Mouse (Mus musculus) 416B (cell line): ENCODE measurements around the gene Fam219b.

ENCODE experiments used
- DNase-seq: peaks from one replicate; pipeline ENCODE4 v3.0.0; 2011; ENCODE audit warnings: low read depth

Fam219b gene

DNA sequence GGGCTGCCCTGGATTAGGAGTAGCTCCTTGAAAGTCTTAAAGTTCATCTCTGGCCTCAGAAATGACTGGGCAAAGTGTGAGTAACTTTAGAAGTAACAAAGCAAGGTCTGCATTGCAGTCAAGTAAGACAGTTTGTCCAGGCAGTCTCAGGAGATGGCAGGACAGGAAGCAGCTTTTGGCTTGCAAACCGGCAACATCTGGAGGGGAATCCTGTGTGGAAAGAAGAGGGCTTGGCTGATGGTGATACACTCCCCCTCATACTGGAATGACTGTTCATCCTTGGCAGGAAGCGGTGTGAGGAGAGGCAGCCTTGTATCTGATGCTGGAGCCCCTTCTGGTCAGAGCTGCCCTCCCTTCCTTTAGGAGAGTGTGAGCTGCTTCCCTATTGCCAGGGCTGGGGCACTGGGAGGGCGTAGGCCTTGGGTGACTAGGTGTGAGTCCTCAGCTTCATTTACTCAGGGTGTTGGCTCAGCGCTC lies 25.6 kb downstream of the Fam219b start:
- peak; percentile 96 for DNase-seq

DNA sequence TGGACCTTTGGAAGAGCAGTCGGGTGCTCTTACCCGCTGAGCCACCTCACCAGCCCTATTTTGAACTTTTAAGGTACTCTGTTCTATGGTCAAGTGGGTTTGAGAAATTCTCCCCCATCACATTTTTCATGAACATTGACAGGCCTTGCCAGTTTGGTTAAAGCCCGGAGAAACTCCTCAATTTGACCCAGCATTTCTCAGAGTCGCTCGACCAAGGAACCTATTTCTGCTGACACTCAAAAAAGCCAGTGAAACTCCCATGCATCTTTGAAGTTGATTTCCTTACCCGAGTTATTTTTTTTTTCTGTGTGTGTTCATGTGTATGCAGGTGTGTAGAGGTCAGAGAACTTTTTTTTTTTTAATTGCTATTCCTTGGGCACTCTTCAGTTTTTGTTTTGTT lies 27.3 kb downstream of the Fam219b start:
- no peak for DNase-seq

DNA sequence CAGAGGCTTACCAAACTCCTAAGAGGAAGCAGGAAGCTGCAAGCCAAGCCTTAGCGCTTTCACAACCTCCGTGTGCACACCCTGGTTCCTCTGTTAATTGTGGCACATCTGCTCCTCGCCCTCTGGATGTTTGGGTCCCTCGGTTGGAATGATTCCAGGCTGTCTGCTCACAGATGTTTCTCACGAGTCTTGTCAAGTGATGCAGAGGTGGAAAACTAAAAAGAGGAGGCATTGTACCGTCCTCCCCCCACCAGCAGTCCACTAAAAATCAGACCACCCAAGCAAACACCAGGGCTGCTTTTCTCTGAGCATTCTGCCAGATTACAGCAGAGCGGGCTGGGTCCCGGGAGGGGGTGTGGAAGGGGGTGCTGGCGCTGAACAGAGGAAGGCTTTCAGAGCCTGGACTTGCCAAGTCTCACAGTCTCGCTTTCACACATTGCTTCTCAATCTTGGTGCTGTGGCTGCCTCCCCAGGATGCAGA lies 28.5 kb downstream of the Fam219b start:
- peak; percentile 62 for DNase-seq

DNA sequence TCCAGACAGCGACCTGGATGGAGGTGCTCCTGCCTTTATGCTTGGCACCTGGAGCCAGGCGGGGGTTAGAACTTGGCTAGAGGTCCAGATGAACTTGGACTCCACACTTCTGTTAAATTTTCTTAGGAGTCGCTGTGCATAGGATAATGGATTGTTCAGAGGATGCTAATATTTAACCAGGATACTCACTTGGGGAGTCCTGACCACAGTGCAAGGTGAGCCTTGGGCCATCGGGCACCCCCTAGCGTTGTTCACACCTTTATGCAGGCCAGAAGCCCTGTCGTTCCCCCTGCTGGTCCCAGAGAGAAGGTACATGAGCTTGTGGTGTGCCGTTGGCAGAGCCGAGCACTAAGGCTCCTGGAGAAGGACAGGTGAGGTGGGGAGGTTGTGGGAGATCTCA lies 29.5 kb downstream of the Fam219b start:
- DNase-seq: no peak

DNA sequence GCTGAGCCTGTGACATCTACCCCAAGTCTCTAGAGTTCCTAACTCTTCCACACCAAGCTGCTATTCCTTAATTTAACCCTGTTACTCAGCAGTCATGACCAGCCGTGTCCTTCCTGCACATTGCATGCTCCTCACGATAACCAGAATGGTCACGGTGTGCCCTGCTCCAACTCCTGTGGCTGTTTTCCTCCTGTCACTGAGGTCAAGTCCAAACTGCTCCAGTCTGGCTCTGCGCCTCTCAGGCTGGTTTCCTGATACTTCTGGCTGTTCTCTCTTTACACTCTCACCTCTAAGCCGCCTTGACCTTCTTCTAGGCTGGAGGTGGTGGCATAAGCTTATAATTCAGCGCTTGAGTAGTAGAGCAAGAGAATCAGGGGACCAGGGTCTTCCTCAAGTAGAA lies 31.2 kb downstream of the Fam219b start:
- DNase-seq: no peak

DNA sequence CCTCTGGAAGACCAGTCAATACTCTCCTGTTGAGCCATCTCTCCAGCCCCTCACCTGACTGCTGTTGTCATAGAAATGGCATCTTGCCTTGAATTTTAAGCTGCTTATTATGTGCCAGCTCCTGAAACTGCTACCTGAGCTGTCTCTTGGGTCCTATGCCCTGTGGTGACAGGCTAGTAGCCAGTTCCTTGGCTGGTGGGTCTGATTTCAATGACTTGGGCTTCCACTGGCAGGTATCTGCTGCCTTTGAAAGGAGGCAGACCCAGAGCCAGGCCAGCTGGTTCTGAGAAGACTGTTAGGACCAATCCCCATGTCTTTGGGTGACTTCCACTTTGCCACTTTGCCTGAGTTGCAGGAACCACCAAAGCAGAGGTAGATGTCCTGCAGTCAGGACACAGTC lies 37.1 kb downstream of the Fam219b start:
- no peak for DNase-seq

DNA sequence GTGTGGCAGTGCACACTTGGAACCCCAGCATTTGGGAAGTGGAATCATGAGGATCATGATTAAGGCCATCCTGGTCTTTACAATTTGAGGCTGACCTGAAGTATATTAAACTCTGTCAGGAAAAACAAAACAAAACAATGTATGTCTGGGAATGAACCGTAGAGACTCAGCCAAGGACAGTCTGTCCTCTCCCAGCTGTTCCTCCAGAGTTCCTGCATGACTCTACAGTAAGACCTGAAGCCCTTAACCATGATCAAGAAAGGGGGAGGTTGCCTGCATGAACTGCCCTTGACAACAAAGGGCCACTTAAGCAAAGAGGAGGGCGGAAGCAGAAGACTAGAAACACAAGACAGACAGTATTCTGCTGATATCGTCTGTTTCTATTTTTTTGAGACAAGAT lies 38.2 kb downstream of the Fam219b start:
- DNase-seq: no peak

DNA sequence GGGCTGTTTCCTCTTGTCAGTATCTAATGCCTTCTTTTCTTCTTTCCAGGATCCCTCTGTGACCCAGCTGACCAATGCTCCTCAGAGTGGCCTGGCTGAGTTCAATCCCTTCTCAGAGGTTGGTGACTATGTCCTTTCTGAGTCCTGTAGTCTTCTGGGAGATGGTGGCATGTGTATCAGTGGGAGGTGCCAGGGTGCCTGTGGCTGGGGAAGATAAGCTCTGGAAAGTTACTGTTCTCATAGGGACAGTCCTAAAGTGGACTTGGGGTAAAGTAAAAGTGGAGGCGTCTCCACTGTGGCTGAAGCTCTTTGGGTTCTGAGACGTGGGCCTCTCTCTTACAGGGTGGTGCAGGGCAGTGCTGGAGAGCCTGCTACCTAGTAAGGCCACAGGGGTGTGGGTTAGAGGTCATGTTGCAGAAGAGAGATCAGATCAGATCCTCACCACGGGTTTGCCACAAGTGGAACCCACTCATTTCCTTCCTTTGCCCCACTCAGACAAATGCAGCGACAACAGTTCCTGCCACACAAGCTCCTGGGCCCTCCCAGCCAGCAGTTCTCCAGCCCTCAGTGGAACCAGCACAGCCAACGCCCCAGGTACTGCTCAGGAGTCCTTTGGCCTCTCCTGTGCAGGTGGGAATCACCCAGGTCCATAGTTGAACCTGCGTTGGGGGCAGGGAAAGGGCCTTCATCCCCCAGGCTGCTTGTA lies 40.0 kb downstream of the Fam219b start:
- peak; percentile 89 for DNase-seq

DNA sequence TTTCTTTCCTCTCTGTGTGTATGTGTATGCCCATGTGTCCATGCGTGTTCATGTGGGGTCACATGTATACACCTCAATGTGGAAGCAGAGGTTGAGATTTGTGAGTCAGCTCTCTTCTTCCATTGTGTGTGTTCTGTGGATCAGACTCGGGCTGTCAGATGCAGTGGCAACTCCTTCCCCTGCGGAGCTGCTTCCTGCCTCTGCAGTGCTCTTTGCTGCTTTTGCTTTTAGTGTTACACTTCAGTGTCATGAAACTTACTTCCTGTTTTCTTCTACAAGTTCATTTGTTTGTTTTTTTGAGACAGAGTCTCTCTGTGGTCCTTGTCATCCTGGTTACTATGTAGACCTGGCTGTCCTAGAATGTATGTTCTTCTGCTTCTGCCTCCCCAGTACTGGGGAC lies 47.7 kb downstream of the Fam219b start:
- DNase-seq: no peak

DNA sequence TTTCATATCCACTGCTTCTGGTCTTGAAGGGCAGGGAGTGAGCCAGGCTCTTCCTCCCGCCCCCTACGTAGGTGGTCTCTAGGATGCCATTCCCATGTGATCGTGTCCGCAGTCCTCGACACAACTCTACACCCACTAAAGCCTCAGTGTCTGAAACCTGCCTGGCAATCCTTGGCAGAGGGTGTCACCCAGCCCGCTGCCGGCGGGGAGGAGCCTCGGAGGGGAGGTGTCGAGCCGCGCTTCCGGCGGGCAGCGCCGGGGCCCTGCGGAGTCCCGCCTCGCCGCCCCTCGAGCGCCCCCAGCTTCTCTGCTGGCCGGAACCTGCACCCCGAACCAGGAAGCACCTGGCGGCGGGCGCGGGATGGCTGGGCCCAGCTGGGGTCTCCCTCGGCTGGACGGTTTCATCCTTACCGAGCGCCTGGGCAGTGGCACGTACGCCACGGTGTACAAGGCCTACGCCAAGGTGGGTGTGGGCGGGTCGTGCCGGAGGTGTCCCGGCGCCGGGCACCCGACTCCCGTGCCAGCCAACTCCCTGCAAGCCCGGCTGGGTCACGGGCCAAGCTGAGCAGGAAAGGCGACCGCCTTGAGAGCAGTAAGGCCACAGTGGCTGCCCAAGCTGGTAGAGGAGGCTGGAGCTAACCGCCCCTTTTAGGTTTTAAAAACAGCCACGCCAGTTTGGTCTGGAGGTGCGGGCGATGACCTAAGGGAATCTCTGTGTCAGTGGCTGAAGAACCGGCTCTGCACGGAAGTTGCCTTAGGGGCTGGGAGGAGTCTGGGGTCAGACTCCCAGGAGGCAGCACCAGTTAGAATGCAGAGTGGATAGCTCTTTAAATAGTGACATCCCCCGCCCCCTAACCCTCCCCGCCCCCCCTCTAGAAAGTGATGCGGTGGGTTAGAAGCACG lies 52.1 kb downstream of the Fam219b start, which contains the start of gene Ulk3:
Ulk3 (plus strand) TSS at position 229 of the 903 bp plus-strand sequence.
- DNase-seq: peak; percentile 89

DNA sequence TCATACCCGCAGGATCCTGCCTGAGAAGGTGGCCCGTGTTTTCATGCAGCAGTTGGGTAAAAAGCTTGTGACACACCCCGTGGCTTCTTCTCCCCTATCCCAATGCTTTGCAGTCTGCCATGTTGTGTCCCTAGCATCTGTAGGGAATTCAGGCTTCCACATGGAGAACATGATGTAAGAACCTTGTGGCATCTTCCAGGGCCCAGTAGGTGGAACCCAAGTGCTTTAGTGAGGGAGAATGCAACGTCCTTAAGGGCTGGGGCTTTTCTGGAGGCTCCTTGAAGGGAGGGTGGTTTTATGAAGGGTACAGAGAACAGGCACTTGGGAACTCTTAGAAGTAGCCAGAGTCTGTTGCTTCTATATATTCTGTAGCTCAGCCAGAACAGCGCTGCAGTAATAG lies 53.4 kb downstream of the Fam219b start:
- peak; percentile 58 for DNase-seq
